Mouse (Mus musculus): ENCODE data around the gene Sec23ip. TPM values are rescaled to one million over a fixed set of nuclear protein-coding genes. Genes with fewer than 3 reads are reported as not detected.
"Not testable (repeated sequence)": the region's sequence is repeated elsewhere in the genome, so short reads cannot be mapped to it uniquely, and the experiment has no call there.

Gene Sec23ip
- 21.2 TPM for polyA plus RNA-seq (2012; fragmentation: generic; extraction: Trizol)
- long read RNA-seq, experiment 1, full-length matches to known transcripts = 7 of 18 reads
- long read RNA-seq, experiment 1, partial matches to known transcripts = 6 of 18 reads
- long read RNA-seq, experiment 1, other reads (novel, unspliced or antisense) = 5 of 18 reads
- long read RNA-seq, experiment 2, full-length matches to known transcripts = 211 of 277 reads
- long read RNA-seq, experiment 2, partial matches to known transcripts = 29 of 277 reads
- long read RNA-seq, experiment 2, other reads (novel, unspliced or antisense) = 37 of 277 reads

DNA sequence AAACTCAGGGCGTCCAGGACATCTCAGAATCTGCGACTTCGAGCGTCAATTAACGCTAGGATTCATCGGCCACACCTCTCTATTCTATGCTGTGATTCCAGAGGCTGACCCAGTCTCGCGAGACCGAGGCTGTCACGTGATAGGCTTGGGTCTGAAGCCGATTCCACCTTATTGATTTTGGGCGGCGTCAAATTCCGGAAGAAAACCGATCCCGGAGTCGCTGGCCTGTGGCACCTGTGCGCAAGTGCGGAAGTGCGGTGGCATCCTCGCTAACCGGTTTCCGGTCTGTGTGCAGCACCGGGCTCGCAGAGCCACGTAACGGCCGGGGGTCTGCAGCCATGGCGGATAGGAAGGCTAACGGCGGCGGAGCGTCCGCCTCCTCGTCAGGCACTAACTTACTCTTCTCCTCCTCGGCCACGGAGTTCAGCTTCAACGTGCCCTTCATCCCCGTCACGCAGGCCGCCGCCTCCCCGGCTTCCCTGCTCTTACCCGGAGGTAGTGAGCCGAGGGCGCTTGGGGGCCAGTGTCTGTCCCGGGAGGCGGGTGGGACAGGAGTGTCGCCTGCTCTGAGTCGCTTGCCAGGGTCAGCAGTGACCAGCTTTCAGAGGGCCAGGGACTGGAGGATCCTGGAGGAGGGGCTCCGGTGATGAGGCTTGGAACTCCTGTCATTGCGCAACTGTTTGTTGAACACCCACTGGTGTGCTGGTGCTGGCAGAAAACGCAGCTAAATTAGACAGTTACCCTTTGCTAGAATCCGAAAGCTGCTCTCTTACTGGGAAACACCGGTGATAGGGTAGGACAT lies at the start of gene Sec23ip:
TSS of gene Sec23ip (plus strand) at position 260 of the 802 bp plus-strand sequence.
- H3K79me2 ChIP-seq (ENCODE audit: control insufficient read depth, insufficient read depth) = peaks cover 55% of the 10 kb centered on the region
- H3K27me3 ChIP-seq (ENCODE audit: control insufficient read depth, insufficient read depth, insufficient read length) = no peaks in the 10 kb centered on the region
- peak within 1 kb of the TSS; percentile 82 for H3ac ChIP-seq (ENCODE audit: control insufficient read depth, insufficient read length, low read depth)
- peak within 1 kb of the TSS; percentile 96 for H3K4me3 ChIP-seq (ENCODE audit: insufficient read depth, poor library complexity, severe bottlenecking)
- no peak for TF ChIP-seq CTCF (IDR thresholded peaks at IDR 0.05; ENCODE audit: control insufficient read depth, insufficient read depth, insufficient read length)
- peak; percentile 99 for TF ChIP-seq USF1 (IDR thresholded peaks at IDR 0.05; ENCODE audit: low read depth)
- peak; percentile 91 for TF ChIP-seq MAX (IDR thresholded peaks at IDR 0.05)
- TF ChIP-seq MYOD1 (IDR thresholded peaks at IDR 0.05; ENCODE audit: control insufficient read depth, insufficient read length, low read depth) = no peak
- no peak for TF ChIP-seq FOSL1 (IDR thresholded peaks at IDR 0.05; ENCODE audit: insufficient read depth, low read length, poor library complexity, severe bottlenecking)
- no peak for TF ChIP-seq MYOG (IDR thresholded peaks at IDR 0.05; ENCODE audit: control insufficient read depth, extremely low read depth, insufficient read length)
- peak; percentile 92 for TF ChIP-seq CEBPB (IDR thresholded peaks at IDR 0.05; ENCODE audit: low read depth)
- peaks cover 8% of the 10 kb centered on the region for H3K36me3 ChIP-seq (ENCODE audit: control insufficient read depth, insufficient read depth)
- H3K79me3 ChIP-seq (ENCODE audit: low read depth) = peaks cover 45% of the 10 kb centered on the region

DNA sequence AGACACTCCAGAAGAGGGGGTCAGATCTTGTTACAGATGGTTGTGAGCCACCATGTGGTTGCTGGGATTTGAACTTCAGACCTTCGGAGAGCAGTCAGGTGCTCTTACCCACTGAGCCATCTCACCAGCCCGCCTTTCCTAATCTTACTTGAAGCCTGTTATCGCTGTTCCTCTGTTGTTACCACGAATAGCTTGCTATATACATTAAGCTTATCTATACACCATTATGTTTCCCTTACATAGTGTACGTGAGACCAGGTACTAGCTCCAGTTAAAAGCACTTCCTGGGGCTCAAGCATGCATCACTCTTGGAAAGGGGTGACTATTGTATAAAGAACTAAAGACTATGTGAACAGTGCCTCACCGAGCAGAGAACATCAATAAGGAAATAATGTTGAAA lies 44.8 kb upstream of the Sec23ip start:
- H3ac ChIP-seq (ENCODE audit: control insufficient read depth, insufficient read length, low read depth); H3K79me2 ChIP-seq (ENCODE audit: control insufficient read depth, insufficient read depth); H3K4me3 ChIP-seq (ENCODE audit: insufficient read depth, poor library complexity, severe bottlenecking); H3K27me3 ChIP-seq (ENCODE audit: control insufficient read depth, insufficient read depth, insufficient read length); H3K79me3 ChIP-seq (ENCODE audit: low read depth): not testable (repeated sequence)
- H3K36me3 ChIP-seq (ENCODE audit: control insufficient read depth, insufficient read depth) = peaks cover 84% of the 10 kb centered on the region

DNA sequence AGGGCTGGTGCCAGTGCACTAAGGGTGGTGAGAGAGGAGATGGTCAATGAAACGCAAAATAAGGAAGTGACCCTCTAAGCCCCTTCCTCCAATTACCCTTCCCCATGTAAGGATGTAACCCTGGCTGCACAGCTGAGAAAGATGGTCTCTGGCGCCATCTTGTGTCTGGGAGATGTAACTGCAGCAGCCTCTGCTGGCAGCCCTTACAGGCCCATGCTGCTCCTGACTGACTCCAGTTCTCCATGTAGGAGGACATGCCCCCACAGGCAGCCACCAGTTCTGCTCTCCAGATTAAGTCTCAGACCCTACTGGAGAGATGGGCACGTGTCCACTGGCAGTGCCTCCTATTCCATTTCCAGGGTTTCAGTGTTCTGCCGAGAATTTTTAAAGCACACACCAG lies 39.0 kb upstream of the Sec23ip start:
- TF ChIP-seq USF1 (IDR thresholded peaks at IDR 0.05; ENCODE audit: low read depth) (no peak), CTCF (IDR thresholded peaks at IDR 0.05; ENCODE audit: control insufficient read depth, insufficient read depth, insufficient read length) (peak; percentile 93), MYOG (IDR thresholded peaks at IDR 0.05; ENCODE audit: control insufficient read depth, extremely low read depth, insufficient read length) (no peak), FOSL1 (IDR thresholded peaks at IDR 0.05; ENCODE audit: insufficient read depth, low read length, poor library complexity, severe bottlenecking) (no peak), MYOD1 (IDR thresholded peaks at IDR 0.05; ENCODE audit: control insufficient read depth, insufficient read length, low read depth) (no peak), CEBPB (IDR thresholded peaks at IDR 0.05; ENCODE audit: low read depth) (no peak), MAX (IDR thresholded peaks at IDR 0.05) (no peak)
- Histone ChIP-seq H3K79me2 (ENCODE audit: control insufficient read depth, insufficient read depth) (no peaks in the 10 kb centered on the region), H3K36me3 (ENCODE audit: control insufficient read depth, insufficient read depth) (peaks cover 85% of the 10 kb centered on the region), H3K79me3 (ENCODE audit: low read depth) (no peaks in the 10 kb centered on the region), H3K4me3 (ENCODE audit: insufficient read depth, poor library complexity, severe bottlenecking) (no peak overlapping the region), H3ac (ENCODE audit: control insufficient read depth, insufficient read length, low read depth) (no peak overlapping the region), H3K27me3 (ENCODE audit: control insufficient read depth, insufficient read depth, insufficient read length) (no peaks in the 10 kb centered on the region)

DNA sequence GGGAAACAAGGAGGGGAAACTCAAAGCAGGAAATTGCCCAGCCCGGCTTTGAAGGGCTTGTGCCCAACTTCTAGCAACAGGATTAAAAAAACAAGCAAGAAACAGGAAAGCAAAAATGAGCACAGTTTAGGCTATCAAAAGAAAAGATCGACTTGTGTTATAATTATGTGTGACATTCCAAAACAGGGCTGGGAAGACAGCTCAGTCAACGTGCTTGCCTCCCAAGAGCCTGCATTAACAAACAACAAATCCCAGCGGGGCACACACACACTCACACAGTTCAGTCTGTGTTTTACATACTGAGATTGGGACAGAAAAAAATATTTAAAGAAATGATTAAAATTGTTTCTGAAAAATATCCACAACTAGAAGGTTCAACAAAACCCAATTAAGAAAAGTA lies 26.8 kb upstream of the Sec23ip start:
- no peak for TF ChIP-seq FOSL1 (IDR thresholded peaks at IDR 0.05; ENCODE audit: insufficient read depth, low read length, poor library complexity, severe bottlenecking)
- no peaks in the 10 kb centered on the region for H3K27me3 ChIP-seq (ENCODE audit: control insufficient read depth, insufficient read depth, insufficient read length)

DNA sequence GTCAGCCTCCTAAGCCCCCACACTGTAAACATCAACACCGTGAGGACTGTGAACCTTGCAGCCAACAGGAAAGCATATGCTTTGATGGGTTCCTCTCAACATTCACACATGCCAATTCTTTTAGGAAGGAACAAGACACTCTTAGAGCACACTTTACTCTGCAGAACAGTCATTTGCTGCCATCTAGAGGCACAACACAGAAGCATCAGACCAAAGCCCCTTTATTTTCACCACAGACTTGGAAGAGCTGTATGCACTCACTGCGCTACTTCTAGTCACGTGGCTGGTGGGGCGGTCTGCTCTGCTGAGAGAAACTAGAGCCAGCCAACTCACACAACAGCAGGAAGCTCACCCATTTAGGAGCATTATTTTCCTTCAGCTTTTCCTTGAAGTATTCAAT lies 20.0 kb upstream of the Sec23ip start:
- Histone ChIP-seq H3K79me3 (ENCODE audit: low read depth) (peaks cover 43% of the 10 kb centered on the region), H3K79me2 (ENCODE audit: control insufficient read depth, insufficient read depth) (peaks cover 68% of the 10 kb centered on the region), H3K27me3 (ENCODE audit: control insufficient read depth, insufficient read depth, insufficient read length) (no peaks in the 10 kb centered on the region), H3K4me3 (ENCODE audit: insufficient read depth, poor library complexity, severe bottlenecking) (no peak overlapping the region), H3ac (ENCODE audit: control insufficient read depth, insufficient read length, low read depth) (no peak overlapping the region), H3K36me3 (ENCODE audit: control insufficient read depth, insufficient read depth) (peaks cover 32% of the 10 kb centered on the region)
- TF ChIP-seq CEBPB (IDR thresholded peaks at IDR 0.05; ENCODE audit: low read depth) = no peak
- TF ChIP-seq USF1 (IDR thresholded peaks at IDR 0.05; ENCODE audit: low read depth) = peak; percentile 82
- TF ChIP-seq CTCF (IDR thresholded peaks at IDR 0.05; ENCODE audit: control insufficient read depth, insufficient read depth, insufficient read length) = peak; percentile 4
- no peak for TF ChIP-seq MAX (IDR thresholded peaks at IDR 0.05)

More for the DNA sequence above, 26.8 kb upstream of the Sec23ip start:
- H3K79me2 ChIP-seq (ENCODE audit: control insufficient read depth, insufficient read depth) = peaks cover 1% of the 10 kb centered on the region
- no peaks in the 10 kb centered on the region for H3K79me3 ChIP-seq (ENCODE audit: low read depth)
- H3ac ChIP-seq (ENCODE audit: control insufficient read depth, insufficient read length, low read depth) = no peak overlapping the region
- no peak overlapping the region for H3K4me3 ChIP-seq (ENCODE audit: insufficient read depth, poor library complexity, severe bottlenecking)
- H3K36me3 ChIP-seq (ENCODE audit: control insufficient read depth, insufficient read depth) = peaks cover 83% of the 10 kb centered on the region

DNA sequence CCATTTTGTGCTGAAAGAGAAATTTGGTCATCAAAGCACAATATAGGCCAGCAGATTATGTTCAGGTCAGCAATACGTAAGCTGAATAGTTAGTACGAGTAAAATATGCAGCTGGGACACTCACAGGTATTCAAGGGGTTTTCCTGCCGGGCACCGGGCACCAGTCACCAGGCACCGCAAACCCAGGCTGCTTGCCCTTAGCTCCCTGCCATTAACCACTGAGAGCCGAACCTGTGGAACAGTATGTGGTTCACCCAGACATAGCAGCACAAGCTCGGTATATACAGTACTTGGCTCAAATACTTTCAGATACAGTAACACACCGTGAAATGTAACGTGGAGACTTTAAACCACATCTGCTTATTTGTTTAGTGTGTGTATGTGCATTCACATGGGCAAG lies 19.6 kb upstream of the Sec23ip start:
- no peaks in the 10 kb centered on the region for H3K27me3 ChIP-seq (ENCODE audit: control insufficient read depth, insufficient read depth, insufficient read length)
- peaks cover 47% of the 10 kb centered on the region for H3K79me3 ChIP-seq (ENCODE audit: low read depth)
- H3K4me3 ChIP-seq (ENCODE audit: insufficient read depth, poor library complexity, severe bottlenecking) = no peak overlapping the region
- H3K79me2 ChIP-seq (ENCODE audit: control insufficient read depth, insufficient read depth) = peaks cover 73% of the 10 kb centered on the region
- peaks cover 28% of the 10 kb centered on the region for H3K36me3 ChIP-seq (ENCODE audit: control insufficient read depth, insufficient read depth)
- TF ChIP-seq MYOD1 (IDR thresholded peaks at IDR 0.05; ENCODE audit: control insufficient read depth, insufficient read length, low read depth) (no peak), FOSL1 (IDR thresholded peaks at IDR 0.05; ENCODE audit: insufficient read depth, low read length, poor library complexity, severe bottlenecking) (no peak), CTCF (IDR thresholded peaks at IDR 0.05; ENCODE audit: control insufficient read depth, insufficient read depth, insufficient read length) (no peak), USF1 (IDR thresholded peaks at IDR 0.05; ENCODE audit: low read depth) (no peak), CEBPB (IDR thresholded peaks at IDR 0.05; ENCODE audit: low read depth) (no peak), MYOG (IDR thresholded peaks at IDR 0.05; ENCODE audit: control insufficient read depth, extremely low read depth, insufficient read length) (no peak), MAX (IDR thresholded peaks at IDR 0.05) (no peak)
- no peak overlapping the region for H3ac ChIP-seq (ENCODE audit: control insufficient read depth, insufficient read length, low read depth)

Measured in C2C12 (cell line).